Mouse (Mus musculus) ES-E14 (cell line): Measurements from ENCODE around the gene Nek8.

Source experiments
- CHD2 ChIP-seq: IDR thresholded peaks from 2 replicates; pipeline ENCODE4 v1.6.1; 2014; ENCODE audit warnings: mild to moderate bottlenecking, low read depth, low read length, inconsistent platforms
- MAFK ChIP-seq: IDR thresholded peaks from 2 replicates; pipeline ENCODE4 v1.6.1; 2014; ENCODE audit warnings: mild to moderate bottlenecking, low read depth, low read length, inconsistent platforms; ENCODE audit not compliant: insufficient read depth
- ZC3H11A ChIP-seq: IDR thresholded peaks from 2 replicates; pipeline ENCODE4 v1.6.1; 2012; ENCODE audit warnings: low read depth, mild to moderate bottlenecking, inconsistent platforms, low read length, borderline replicate concordance
- ZNF384 ChIP-seq: IDR thresholded peaks from 2 replicates; pipeline ENCODE4 v1.6.1; 2012; ENCODE audit warnings: low read depth, low read length, inconsistent platforms

DNA sequence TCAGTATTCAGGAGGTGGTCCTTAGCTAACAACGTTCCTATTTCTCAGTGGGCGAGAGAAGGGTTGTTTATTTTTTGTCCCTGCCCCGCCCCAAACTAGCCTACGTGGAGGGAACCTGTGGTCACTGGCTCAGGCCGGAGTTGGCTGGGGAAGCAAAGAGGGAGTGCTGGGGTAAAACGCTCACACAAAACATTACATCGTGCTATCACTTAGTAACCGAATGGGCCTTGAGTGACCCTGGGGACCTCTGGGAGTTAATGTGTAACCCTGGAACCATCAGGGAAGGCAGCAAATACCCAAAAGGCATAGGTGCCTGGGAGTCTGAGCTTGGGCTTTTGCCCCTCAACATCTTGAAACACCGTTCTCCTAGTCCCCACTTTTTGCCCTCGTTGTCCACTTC lies 962 bp upstream of the Nek8 start:
- TF ChIP-seq MAFK (no peak), CHD2 (no peak), ZNF384 (no peak), ZC3H11A (no peak)
